Mouse (Mus musculus) heart, postnatal 0 days (tissue): ENCODE data around the gene Slc17a9.

Experiments
- CTCF ChIP-seq: IDR thresholded peaks from 2 replicates; pipeline ENCODE4 v1.5.1; 2016; ENCODE audit warnings: antibody characterized with exemption, control low read depth, low read depth
- EP300 ChIP-seq: IDR thresholded peaks from 2 replicates; pipeline ENCODE4 v1.6.1; 2016; ENCODE audit warnings: antibody characterized with exemption, low read depth

DNA sequence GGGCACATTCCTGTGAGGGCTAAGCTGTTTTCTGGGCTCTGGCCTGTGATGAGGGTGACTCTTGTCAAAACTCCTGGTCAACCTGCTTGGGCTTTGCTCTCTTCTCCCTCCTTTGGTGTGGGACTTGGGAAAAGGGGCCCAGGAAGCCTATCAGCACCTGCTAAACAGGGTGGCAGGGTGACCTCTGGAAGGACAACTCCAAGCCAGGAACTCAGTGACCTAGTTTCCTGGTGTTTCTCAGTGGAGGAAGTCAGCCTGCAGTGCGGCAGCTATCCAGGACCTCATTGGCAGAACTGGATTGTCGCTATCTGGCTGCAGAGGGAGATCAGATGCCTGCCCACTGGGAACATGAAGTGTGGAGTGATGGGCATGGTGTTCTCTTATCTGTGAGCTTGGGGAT lies 63.3 kb downstream of the Slc17a9 start:
- TF ChIP-seq CTCF: no peak
- no peak for TF ChIP-seq EP300
